Mouse (Mus musculus) kidney, embryonic 14.5 days (tissue): Measurements from ENCODE around the gene Fbxo39. TPM values are rescaled to one million over a fixed set of nuclear protein-coding genes. Genes with fewer than 3 reads are reported as not detected.

ENCODE experiments used
- ATAC-seq: fragments of 200-750 bp; cut with Nextera tagmentation; 2 replicates; pipeline ENCODE4 v1.8.0; 2017; ENCODE audit warnings: moderate number of reproducible peaks, mild to moderate bottlenecking, moderate TSS enrichment, moderate library complexity; ENCODE audit not compliant: low FRiP score, low TSS enrichment
- H3K27ac ChIP-seq: fragments of 300-500 bp; sonication (generic); 2 replicates; pipeline ENCODE4 v1.5.1; 2014; ENCODE audit warnings: low read depth, mild to moderate bottlenecking, low read length, moderate library complexity, mixed read lengths
- H3K27me3 ChIP-seq: fragments of 300-500 bp; sonication (generic); 2 replicates; pipeline ENCODE4 v1.6.1; 2014; ENCODE audit warnings: mild to moderate bottlenecking, low read length; ENCODE audit not compliant: control insufficient read depth, insufficient read depth
- H3K36me3 ChIP-seq: fragments of 300-500 bp; sonication (generic); 2 replicates; pipeline ENCODE4 v1.6.1; 2014; ENCODE audit warnings: low read length, mixed read lengths; ENCODE audit not compliant: control insufficient read depth, insufficient read depth
- H3K4me1 ChIP-seq: fragments of 300-500 bp; sonication (generic); 2 replicates; pipeline ENCODE4 v1.6.1; 2014; ENCODE audit warnings: low read length, mixed read lengths; ENCODE audit not compliant: control insufficient read depth, insufficient read depth
- H3K4me2 ChIP-seq: fragments of 300-500 bp; sonication (generic); replicated peaks from 2 replicates; pipeline ENCODE4 v1.6.1; 2014; ENCODE audit warnings: low read depth, mild to moderate bottlenecking, low read length
- H3K4me3 ChIP-seq: fragments of 300-500 bp; sonication (generic); 2 replicates; pipeline ENCODE4 v1.5.1; 2014; ENCODE audit warnings: mild to moderate bottlenecking, low read length
- H3K9ac ChIP-seq: fragments of 300-500 bp; sonication (generic); 2 replicates; pipeline ENCODE4 v1.6.1; 2014; ENCODE audit warnings: low read depth, mild to moderate bottlenecking, low read length, moderate library complexity
- H3K9me3 ChIP-seq: fragments of 300-500 bp; sonication (generic); 2 replicates; pipeline ENCODE4 v1.6.1; 2016; ENCODE audit warnings: low read length; ENCODE audit not compliant: control insufficient read depth
- WGBS: fragments of 180-500 bp; shearing (Covaris S2); extraction: QIAGEN DNeasy Blood & Tissue Kit; methylation state at CpG from one replicate; pipeline ENCODE4 v1.1.7; 2014; 5-methylcytosine and 5-hydroxymethylcytosine counted together
- polyA plus RNA-seq: library from polyadenylated mRNA; unstranded; fragments of >200 nt; fragmentation: Nextera tagmentation; extraction: Ambion mirVana; gene quantifications from 2 replicates; pipeline ENCODE4 v1.2.1, GENCODE M21; 2014

Fbxo39 gene
- polyA plus RNA-seq, 1 experiment from 2014 or later, result not detected

- 81% methylated on average over 9 of the region's 9 CpGs for WGBS
- H3K27ac ChIP-seq, result no peak overlapping the region
- no peaks in the 10 kb centered on the region for H3K4me1 ChIP-seq
- no peak overlapping the region for H3K4me3 ChIP-seq
- ATAC-seq, result no peak
- H3K9me3 ChIP-seq, result no peaks in the 10 kb centered on the region
- no peaks in the 10 kb centered on the region for H3K36me3 ChIP-seq
- H3K4me2 ChIP-seq, result no peak overlapping the region
- H3K9ac ChIP-seq, result no peak overlapping the region
- H3K27me3 ChIP-seq, result no peaks in the 10 kb centered on the region
These were observed 51.9 kb downstream of the Fbxo39 start for GRCm38 (mm10) chr11:72366126-72366525.

DNA sequence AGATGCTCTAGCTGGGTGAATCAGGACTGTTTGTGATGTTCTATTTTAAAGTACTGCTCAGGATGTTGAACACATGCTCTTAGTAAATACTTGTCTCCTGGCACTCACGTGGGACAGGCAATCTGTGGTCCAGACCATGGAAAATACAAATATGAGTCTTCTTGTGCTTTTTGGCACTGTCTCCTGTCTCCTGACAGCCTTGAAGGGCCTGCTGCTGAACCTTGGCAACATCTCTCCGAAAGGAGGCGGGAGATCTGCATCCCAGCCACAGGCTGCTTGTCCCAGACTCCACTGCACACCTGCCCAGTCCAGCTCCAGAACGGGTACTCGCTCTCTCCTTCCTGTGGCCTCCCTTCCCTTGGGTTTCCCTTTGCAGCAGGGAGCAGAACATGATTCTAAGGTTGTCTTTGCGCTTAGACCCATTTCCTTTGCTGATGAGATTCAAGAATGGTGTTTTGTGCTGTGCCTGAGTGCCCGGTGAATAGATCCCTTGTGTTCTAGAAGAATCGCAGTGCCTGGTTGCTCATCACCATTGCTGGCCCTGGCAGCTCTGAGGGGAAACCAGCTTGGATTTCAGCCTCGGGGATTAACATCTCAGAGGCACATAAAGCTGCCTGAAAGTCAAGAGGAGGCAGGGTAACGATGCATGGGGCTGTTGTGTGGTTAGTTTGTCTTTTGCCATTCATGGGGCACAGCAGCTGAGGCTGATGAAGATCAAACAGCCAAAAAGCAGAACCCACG, 53.9 kb downstream of the Fbxo39 start:
- H3K4me3 ChIP-seq, result no peak overlapping the region
- H3K36me3 ChIP-seq, result no peaks in the 10 kb centered on the region
- no peak for ATAC-seq
- no peak overlapping the region for H3K4me2 ChIP-seq
- H3K27ac ChIP-seq, result no peak overlapping the region
- no peaks in the 10 kb centered on the region for H3K9me3 ChIP-seq
- H3K4me1 ChIP-seq, result no peaks in the 10 kb centered on the region
- H3K27me3 ChIP-seq, result no peaks in the 10 kb centered on the region
- 60% methylated on average over 11 of the region's 11 CpGs for WGBS
- H3K9ac ChIP-seq, result no peak overlapping the region

Other genes starting within 250 kb of the Fbxo39 start
- gene Pitpnm3, start 178.7 kb upstream of the Fbxo39 start, polyA plus RNA-seq, result 0.07 and 0.09 TPM in 2 replicates
- not detected in 2 replicates for gene Gm43951, start 107.6 kb upstream of the Fbxo39 start, polyA plus RNA-seq
- gene 4933427D14Rik, start 107.0 kb upstream of the Fbxo39 start, polyA plus RNA-seq, result 9.5 and 18.1 TPM in 2 replicates
- 207 and 237 TPM in 2 replicates for gene Txndc17, start 106.9 kb upstream of the Fbxo39 start, polyA plus RNA-seq
- 45.6 and 62.1 TPM in 2 replicates for gene Med31, start 98.9 kb upstream of the Fbxo39 start, polyA plus RNA-seq
- 0.15 and 0.26 TPM in 2 replicates for gene Slc13a5, start 47.2 kb upstream of the Fbxo39 start, polyA plus RNA-seq
- 4.2 and 4.8 TPM in 2 replicates for gene Xaf1, start 12.8 kb upstream of the Fbxo39 start, polyA plus RNA-seq
- gene Tekt1, start 48.0 kb downstream of the Fbxo39 start, polyA plus RNA-seq, result 5.8 and 8.3 TPM in 2 replicates
- gene Smtnl2, start 97.3 kb downstream of the Fbxo39 start, polyA plus RNA-seq, result 30.0 and 56.1 TPM in 2 replicates
- gene Ggt6, start 121.1 kb downstream of the Fbxo39 start, polyA plus RNA-seq, result 0.31 and 0.76 TPM in 2 replicates
- 129 and 173 TPM in 2 replicates for gene Mybbp1a, start 126.9 kb downstream of the Fbxo39 start, polyA plus RNA-seq
- gene Spns2, start 175.5 kb downstream of the Fbxo39 start, polyA plus RNA-seq, result 2.0 and 2.4 TPM in 2 replicates
- 0.20 and 0.29 TPM in 2 replicates for gene Spns3, start 236.1 kb downstream of the Fbxo39 start, polyA plus RNA-seq